Mouse (Mus musculus): Measurements from ENCODE around the gene Spen.

The Spen gene

GRCm38 (mm10) chr4:141530979-141531378, 7.4 kb downstream of the Spen start:
- no peak for DNase-seq (ENCODE audit: low read depth, low spot score)

GRCm38 (mm10) chr4:141528938-141529337, 9.5 kb downstream of the Spen start:
- peak; percentile 55 for DNase-seq (ENCODE audit: low read depth, low spot score)

- no peak for DNase-seq (ENCODE audit: low read depth, low spot score)
Measured at GRCm38 (mm10) chr4:141526936-141527650, 11.3 kb downstream of the Spen start.

- DNase-seq (ENCODE audit: low read depth, low spot score), result no peak
Measured at GRCm38 (mm10) chr4:141525940-141526339, 12.5 kb downstream of the Spen start.

GRCm38 (mm10) chr4:141524658-141525057, 13.7 kb downstream of the Spen start:
- DNase-seq (ENCODE audit: low read depth, low spot score), result no peak

- DNase-seq (ENCODE audit: low read depth, low spot score), result no peak
Measured at GRCm38 (mm10) chr4:141523128-141523527, 15.3 kb downstream of the Spen start.

GRCm38 (mm10) chr4:141518386-141518785, 20.0 kb downstream of the Spen start:
- DNase-seq (ENCODE audit: low read depth, low spot score), result no peak

- no peak for DNase-seq (ENCODE audit: low read depth, low spot score)
Measured at GRCm38 (mm10) chr4:141514179-141514641, 24.2 kb downstream of the Spen start.

- no peak for DNase-seq (ENCODE audit: low read depth, low spot score)
Measured at GRCm38 (mm10) chr4:141512145-141512544, 26.3 kb downstream of the Spen start.

- DNase-seq (ENCODE audit: low read depth, low spot score), result no peak
Measured at GRCm38 (mm10) chr4:141510457-141510856, 27.9 kb downstream of the Spen start.

GRCm38 (mm10) chr4:141506893-141507292, 31.5 kb downstream of the Spen start:
- peak; percentile 38 for DNase-seq (ENCODE audit: low read depth, low spot score)

GRCm38 (mm10) chr4:141506352-141506751, 32.0 kb downstream of the Spen start:
- peak; percentile 85 for DNase-seq (ENCODE audit: low read depth, low spot score)

GRCm38 (mm10) chr4:141505810-141506209, 32.6 kb downstream of the Spen start:
- no peak for DNase-seq (ENCODE audit: low read depth, low spot score)

GRCm38 (mm10) chr4:141504471-141504870, 33.9 kb downstream of the Spen start:
- no peak for DNase-seq (ENCODE audit: low read depth, low spot score)

GRCm38 (mm10) chr4:141502723-141503122, 35.7 kb downstream of the Spen start:
- no peak for DNase-seq (ENCODE audit: low read depth, low spot score)

- DNase-seq (ENCODE audit: low read depth, low spot score), result no peak
Measured at GRCm38 (mm10) chr4:141501058-141501457, 37.3 kb downstream of the Spen start.

GRCm38 (mm10) chr4:141500637-141501036, 37.8 kb downstream of the Spen start:
- no peak for DNase-seq (ENCODE audit: low read depth, low spot score)

GRCm38 (mm10) chr4:141488670-141489069, 49.7 kb downstream of the Spen start:
- no peak for DNase-seq (ENCODE audit: low read depth, low spot score)

GRCm38 (mm10) chr4:141487581-141487980, 50.8 kb downstream of the Spen start:
- DNase-seq (ENCODE audit: low read depth, low spot score), result no peak

GRCm38 (mm10) chr4:141484071-141484470, 54.3 kb downstream of the Spen start:
- DNase-seq (ENCODE audit: low read depth, low spot score), result no peak

GRCm38 (mm10) chr4:141479411-141479810, 59.0 kb downstream of the Spen start:
- peak; percentile 60 for DNase-seq (ENCODE audit: low read depth, low spot score)

- DNase-seq (ENCODE audit: low read depth, low spot score), result no peak
Measured at GRCm38 (mm10) chr4:141478794-141479193, 59.6 kb downstream of the Spen start.

- DNase-seq (ENCODE audit: low read depth, low spot score), result no peak
Measured at GRCm38 (mm10) chr4:141478225-141478624, 60.2 kb downstream of the Spen start.

- DNase-seq (ENCODE audit: low read depth, low spot score), result no peak
Measured at GRCm38 (mm10) chr4:141477681-141478102, 60.7 kb downstream of the Spen start.
